Mouse (Mus musculus) forebrain, embryonic 15.5 days (tissue): ENCODE results near the gene Arhgef5. TPM values are rescaled to one million over a fixed set of nuclear protein-coding genes. Genes with fewer than 3 reads are reported as not detected.

Source experiments
- ATAC-seq: fragments of 200-750 bp; cut with Nextera tagmentation; replicated peaks from 2 replicates; pipeline ENCODE4 v1.8.0; 2017; ENCODE audit warnings: mild to moderate bottlenecking, moderate TSS enrichment, moderate library complexity
- H3K27ac ChIP-seq: fragments of 300-500 bp; sonication (generic); replicated peaks from 2 replicates; pipeline ENCODE4 v1.5.1; 2015; ENCODE audit warnings: mild to moderate bottlenecking, inconsistent platforms
- H3K27me3 ChIP-seq: fragments of 300-500 bp; sonication (generic); 2 replicates; pipeline ENCODE4 v1.6.1; 2015; ENCODE audit warnings: inconsistent platforms
- H3K36me3 ChIP-seq: fragments of 300-500 bp; sonication (generic); 2 replicates; pipeline ENCODE4 v1.6.1; 2015; ENCODE audit warnings: mild to moderate bottlenecking, inconsistent platforms
- H3K4me1 ChIP-seq: fragments of 300-500 bp; sonication (generic); 2 replicates; pipeline ENCODE4 v1.6.1; 2015; ENCODE audit warnings: inconsistent platforms
- H3K4me2 ChIP-seq: fragments of 300-500 bp; sonication (generic); replicated peaks from 2 replicates; pipeline ENCODE4 v1.6.1; 2015; ENCODE audit warnings: mild to moderate bottlenecking, inconsistent platforms
- H3K4me3 ChIP-seq: fragments of 300-500 bp; sonication (generic); 2 replicates; pipeline ENCODE4 v1.5.1; 2015; ENCODE audit warnings: mild to moderate bottlenecking, inconsistent platforms
- H3K9ac ChIP-seq: fragments of 300-500 bp; sonication (generic); replicated peaks from 2 replicates; pipeline ENCODE4 v1.6.1; 2015; ENCODE audit warnings: mild to moderate bottlenecking, inconsistent platforms
- H3K9me3 ChIP-seq: fragments of 300-500 bp; sonication (generic); 2 replicates; pipeline ENCODE4 v1.6.1; 2016; ENCODE audit warnings: inconsistent platforms
- WGBS: fragments of 180-500 bp; shearing (Covaris S2); methylation state at CpG from one replicate; pipeline ENCODE4 v1.1.7; 2015; ENCODE audit warnings: mixed read lengths; 5-methylcytosine and 5-hydroxymethylcytosine counted together
- polyA plus RNA-seq: library from polyadenylated mRNA; unstranded; fragments of >200 nt; fragmentation: Nextera tagmentation; extraction: Ambion mirVana; gene quantifications from 2 replicates; pipeline ENCODE4 v1.2.1, GENCODE M21; 2015

Arhgef5 gene
- polyA plus RNA-seq, 1 experiment from 2014 or later: 1.8 TPM

- no peak overlapping the region for H3K27ac ChIP-seq
- H3K4me3 ChIP-seq: no peak overlapping the region
- H3K36me3 ChIP-seq: no peaks in the 10 kb centered on the region
- no peaks in the 10 kb centered on the region for H3K9me3 ChIP-seq
- no peak overlapping the region for H3K4me2 ChIP-seq
- no peak for ATAC-seq
- H3K27me3 ChIP-seq: no peaks in the 10 kb centered on the region
- no peak overlapping the region for H3K9ac ChIP-seq
- WGBS: 76% methylated on average over 3 of the region's 3 CpGs
- H3K4me1 ChIP-seq: 0 out of 2 replicates have a peak, but pooled peaks cover 6% of the 10 kb centered on the region
Observed at GRCm38 (mm10) chr6:43292041-43292440, 26.7 kb downstream of the Arhgef5 start.

- Histone ChIP-seq H3K4me2 (no peak overlapping the region), H3K9me3 (no peaks in the 10 kb centered on the region), H3K4me1 (peaks cover 9% of the 10 kb centered on the region), H3K27ac (no peak overlapping the region), H3K4me3 (no peak overlapping the region), H3K27me3 (no peaks in the 10 kb centered on the region), H3K36me3 (no peaks in the 10 kb centered on the region), H3K9ac (no peak overlapping the region)
- no peak for ATAC-seq
- 80% methylated on average over 6 of the region's 6 CpGs for WGBS
Observed at GRCm38 (mm10) chr6:43292471-43293076, 27.2 kb downstream of the Arhgef5 start.

GRCm38 (mm10) chr6:43293175-43293574, 27.8 kb downstream of the Arhgef5 start:
- WGBS: 80% methylated on average over 7 of the region's 7 CpGs
- no peak overlapping the region for H3K9ac ChIP-seq
- H3K4me3 ChIP-seq: no peak overlapping the region
- H3K4me2 ChIP-seq: no peak overlapping the region
- no peaks in the 10 kb centered on the region for H3K36me3 ChIP-seq
- no peaks in the 10 kb centered on the region for H3K27me3 ChIP-seq
- H3K27ac ChIP-seq: no peak overlapping the region
- no peaks in the 10 kb centered on the region for H3K9me3 ChIP-seq
- peaks cover 11% of the 10 kb centered on the region for H3K4me1 ChIP-seq
- no peak for ATAC-seq

- ATAC-seq: peak; percentile 17; the same call in 1 of the 2 replicates
- no peak overlapping the region for H3K27ac ChIP-seq
- H3K4me1 ChIP-seq: peaks cover 11% of the 10 kb centered on the region
- no peak overlapping the region for H3K4me3 ChIP-seq
- H3K9me3 ChIP-seq: no peaks in the 10 kb centered on the region
- H3K36me3 ChIP-seq: no peaks in the 10 kb centered on the region
- H3K9ac ChIP-seq: no peak overlapping the region
- 41% methylated on average over 5 of the region's 5 CpGs for WGBS
- no peaks in the 10 kb centered on the region for H3K27me3 ChIP-seq
- no peak overlapping the region for H3K4me2 ChIP-seq
Observed at GRCm38 (mm10) chr6:43295908-43296307, 30.5 kb downstream of the Arhgef5 start.

GRCm38 (mm10) chr6:43296798-43297507, 31.6 kb downstream of the Arhgef5 start:
- WGBS: 39% methylated on average over 7 of the region's 7 CpGs
- peak; percentile 73 for ATAC-seq
- H3K27me3 ChIP-seq: no peaks in the 10 kb centered on the region
- peaks cover 11% of the 10 kb centered on the region for H3K4me1 ChIP-seq
- H3K4me3 ChIP-seq: no peak overlapping the region
- H3K9me3 ChIP-seq: no peaks in the 10 kb centered on the region
- no peak overlapping the region for H3K27ac ChIP-seq
- no peak overlapping the region for H3K4me2 ChIP-seq
- H3K36me3 ChIP-seq: no peaks in the 10 kb centered on the region
- H3K9ac ChIP-seq: no peak overlapping the region

GRCm38 (mm10) chr6:43297508-43297850, 32.1 kb downstream of the Arhgef5 start:
- Histone ChIP-seq H3K4me1 (peaks cover 11% of the 10 kb centered on the region), H3K27ac (no peak overlapping the region), H3K4me2 (no peak overlapping the region), H3K36me3 (no peaks in the 10 kb centered on the region), H3K4me3 (no peak overlapping the region), H3K27me3 (no peaks in the 10 kb centered on the region), H3K9ac (no peak overlapping the region), H3K9me3 (no peaks in the 10 kb centered on the region)
- peak; percentile 60 for ATAC-seq
- WGBS: 17% methylated on average over 2 of the region's 2 CpGs

GRCm38 (mm10) chr6:43309454-43309853, 44.1 kb downstream of the Arhgef5 start, which contains the start of gene Nobox:
Gene Nobox, minus strand, starts transcription at chr6:43309554.
- WGBS: 71% methylated on average over 16 of the region's 16 CpGs
- peak; percentile 12; the same call in 1 of the 2 replicates for ATAC-seq

GRCm38 (mm10) chr6:43310071-43310470, 44.7 kb downstream of the Arhgef5 start:
- Histone ChIP-seq H3K27ac (no peak overlapping the region), H3K4me2 (no peak overlapping the region), H3K4me3 (no peak overlapping the region), H3K4me1 (no peaks in the 10 kb centered on the region), H3K9ac (no peak overlapping the region), H3K36me3 (no peaks in the 10 kb centered on the region), H3K27me3 (no peaks in the 10 kb centered on the region), H3K9me3 (no peaks in the 10 kb centered on the region)
- ATAC-seq: no peak
- 83% methylated on average over 6 of the region's 6 CpGs for WGBS

More at GRCm38 (mm10) chr6:43309454-43309853, 44.1 kb downstream of the Arhgef5 start, which contains the start of gene Nobox:
- Histone ChIP-seq H3K9ac (no peak within 1 kb of the TSS), H3K27me3 (no peaks in the 10 kb centered on the region), H3K36me3 (no peaks in the 10 kb centered on the region), H3K4me2 (no peak within 1 kb of the TSS), H3K27ac (no peak within 1 kb of the TSS), H3K4me3 (no peak within 1 kb of the TSS), H3K9me3 (no peaks in the 10 kb centered on the region), H3K4me1 (no peaks in the 10 kb centered on the region)

GRCm38 (mm10) chr6:43312546-43312945, 47.2 kb downstream of the Arhgef5 start:
- no peak for ATAC-seq
- Histone ChIP-seq H3K4me3 (no peak overlapping the region), H3K27ac (no peak overlapping the region)

GRCm38 (mm10) chr6:43312961-43313656, 47.7 kb downstream of the Arhgef5 start:
- no peak overlapping the region for H3K27ac ChIP-seq
- ATAC-seq: peak; percentile 60
- H3K4me3 ChIP-seq: no peak overlapping the region
- WGBS: 42% methylated on average over 8 of the region's 8 CpGs
- no peaks in the 10 kb centered on the region for H3K9me3 ChIP-seq
- H3K4me2 ChIP-seq: no peak overlapping the region
- no peak overlapping the region for H3K9ac ChIP-seq
- H3K36me3 ChIP-seq: no peaks in the 10 kb centered on the region
- no peaks in the 10 kb centered on the region for H3K27me3 ChIP-seq
- no peaks in the 10 kb centered on the region for H3K4me1 ChIP-seq

More at GRCm38 (mm10) chr6:43312546-43312945, 47.2 kb downstream of the Arhgef5 start:
- no peaks in the 10 kb centered on the region for H3K9me3 ChIP-seq
- no peak overlapping the region for H3K9ac ChIP-seq
- no peaks in the 10 kb centered on the region for H3K4me1 ChIP-seq
- no peaks in the 10 kb centered on the region for H3K36me3 ChIP-seq
- no peak overlapping the region for H3K4me2 ChIP-seq
- no peaks in the 10 kb centered on the region for H3K27me3 ChIP-seq

GRCm38 (mm10) chr6:43333479-43333878, 68.1 kb downstream of the Arhgef5 start:
- WGBS: 42% methylated on average over 4 of the region's 4 CpGs
- H3K4me2 ChIP-seq: no peak overlapping the region
- H3K36me3 ChIP-seq: no peaks in the 10 kb centered on the region
- 0 out of 2 replicates have a peak overlapping the region, but pooled peaks have one; percentile 23 for H3K27ac ChIP-seq
- peaks cover 11% of the 10 kb centered on the region for H3K4me1 ChIP-seq
- no peaks in the 10 kb centered on the region for H3K9me3 ChIP-seq
- H3K27me3 ChIP-seq: no peaks in the 10 kb centered on the region
- no peak overlapping the region for H3K9ac ChIP-seq
- peak; percentile 65 for ATAC-seq
- no peak overlapping the region for H3K4me3 ChIP-seq

- no peak for ATAC-seq
- Histone ChIP-seq H3K27ac (no peak overlapping the region), H3K36me3 (no peaks in the 10 kb centered on the region), H3K9me3 (no peaks in the 10 kb centered on the region), H3K4me3 (no peak overlapping the region), H3K9ac (no peak overlapping the region), H3K4me2 (no peak overlapping the region), H3K4me1 (peaks cover 11% of the 10 kb centered on the region), H3K27me3 (no peaks in the 10 kb centered on the region)
- WGBS: 88% methylated on average over 3 of the region's 3 CpGs
Observed at GRCm38 (mm10) chr6:43335619-43336234, 70.3 kb downstream of the Arhgef5 start.
